Mouse (Mus musculus): Measurements from ENCODE around the gene Gapdhs.

GRCm38 (mm10) chr7:30781792-30782191 is 38.3 kb upstream of the Gapdhs start:
- no peak for TF ChIP-seq HCFC1 (IDR thresholded peaks at IDR 0.05; ENCODE audit: borderline replicate concordance, insufficient read depth, low read length)
- no peak for TF ChIP-seq ZNF384 (IDR thresholded peaks at IDR 0.05; ENCODE audit: low read depth, low read length)
- TF ChIP-seq MAFK (IDR thresholded peaks at IDR 0.05; ENCODE audit: insufficient read depth, low read depth, low read length), result no peak
